In genomic region chr4:87765729-87766128, GRCm38 (mm10) we compare ENCODE assay signal across 25 mouse cellular contexts.
DNase-seq lines count a peak whose midpoint lies in the region; ATAC-seq and TF ChIP-seq lines count a peak whose summit lies in the region.
"Had no signal": no experiment of that assay in that cellular context is flagged by ENCODE, and none has a peak within 500 bp of the region (broad histone marks: within the 10 kb centered on the region; RNA-seq: fewer than 3 reads in every experiment).

No protein-coding gene starts in this region.

- peak; percentile 58 for ATAC-seq in heart, postnatal 0 days (ENCODE audit: insufficient read depth, low read depth)
- ATAC-seq in lung, postnatal 0 days: no peak
- ATAC-seq: activated CD4-positive, CD25-positive, alpha-beta regulatory T cell, adult 4 months; forebrain, embryonic 13.5 days; liver, postnatal 0 days; midbrain, embryonic 13.5 days had no signal

- H3K36me3 ChIP-seq in heart, postnatal 0 days (replicated peaks; ENCODE audit: control insufficient read depth, insufficient read depth, low read length): no peaks in the 10 kb centered on the region
- H3K36me3 ChIP-seq in lung, postnatal 0 days (ENCODE audit: insufficient read depth, low read length): no peaks in the 10 kb centered on the region
- H3K36me3 ChIP-seq: embryonic facial prominence, embryonic 13.5 days; G1E; hindbrain, embryonic 13.5 days; kidney, embryonic 15.5 days; midbrain, embryonic 13.5 days had no signal

- H3K4me3 ChIP-seq in heart, postnatal 0 days (ENCODE audit: low read depth, low read length): no peak overlapping the region
- H3K4me3 ChIP-seq in lung, postnatal 0 days (ENCODE audit: low read depth, low read length): no peak overlapping the region
- H3K4me3 ChIP-seq: embryonic facial prominence, embryonic 13.5 days; forebrain, embryonic 13.5 days; hindbrain, embryonic 13.5 days; kidney, embryonic 15.5 days; left cerebral cortex, adult 2 months; megakaryocyte, embryonic 14.5 days; midbrain, embryonic 13.5 days had no signal

- H3K4me1 ChIP-seq in heart, postnatal 0 days (ENCODE audit: control insufficient read depth, insufficient read depth): no peaks in the 10 kb centered on the region
- H3K4me1 ChIP-seq in lung, postnatal 0 days (ENCODE audit: insufficient read depth, low read depth, low read length): no peaks in the 10 kb centered on the region
- H3K4me1 ChIP-seq: megakaryocyte, embryonic 14.5 days had no signal

- intact Hi-C loops in heart, postnatal 36 days (cut with DNase I): no loop called here

- peak; percentile 21 for DNase-seq in gastrocnemius, postnatal 25 days
- no peak for DNase-seq in gastrocnemius, postnatal 10 days
- DNase-seq in heart, postnatal 0 days (ENCODE audit: low spot score): peak; percentile 14
- no peak for DNase-seq in heart, postnatal 36 days
- DNase-seq in lung, postnatal 0 days (ENCODE audit: low spot score): peak; percentile 41
- no peak for DNase-seq in lung, postnatal 4 days
- peak; percentile 40 for DNase-seq in skeletal muscle tissue, adult 2 months (ENCODE audit: low read depth, low spot score)
- DNase-seq: adrenal gland, adult 8-10 months; B cell, adult 2 months; cerebellum, adult 2 months; cerebellum, postnatal 25 days; heart, postnatal 10 days; kidney, adult 11 months; liver, postnatal 0 days; spleen, adult 18-20 months had no signal

- no peak for TF ChIP-seq CTCF in heart, postnatal 0 days (IDR thresholded peaks at IDR 0.05; ENCODE audit: low read depth)
- TF ChIP-seq CTCF in lung, postnatal 0 days (IDR thresholded peaks at IDR 0.05): no peak

- no peaks in the 10 kb centered on the region for H3K27me3 ChIP-seq in heart, postnatal 0 days (ENCODE audit: control insufficient read depth, insufficient read depth, low read length)
- no peaks in the 10 kb centered on the region for H3K27me3 ChIP-seq in lung, postnatal 0 days (replicated peaks; ENCODE audit: insufficient read depth, low read length)
- H3K27me3 ChIP-seq: CH12.LX; embryonic facial prominence, embryonic 13.5 days; forebrain, embryonic 13.5 days; hindbrain, embryonic 13.5 days; kidney, embryonic 15.5 days; megakaryocyte, embryonic 14.5 days; midbrain, embryonic 13.5 days had no signal

- no peaks in the 10 kb centered on the region for H3K9me3 ChIP-seq in heart, postnatal 0 days (replicated peaks; ENCODE audit: control insufficient read depth, low read length)
- no peaks in the 10 kb centered on the region for H3K9me3 ChIP-seq in lung, postnatal 0 days (ENCODE audit: low read length)
- H3K9me3 ChIP-seq: embryonic facial prominence, embryonic 13.5 days; forebrain, embryonic 13.5 days; G1E; hindbrain, embryonic 13.5 days; kidney, embryonic 15.5 days; megakaryocyte, embryonic 14.5 days; midbrain, embryonic 13.5 days had no signal

- no peak overlapping the region for H3K4me2 ChIP-seq in heart, postnatal 0 days (ENCODE audit: low read depth, low read length)
- H3K4me2 ChIP-seq in lung, postnatal 0 days (replicated peaks; ENCODE audit: low read depth, low read length): no peak overlapping the region
- H3K4me2 ChIP-seq: embryonic facial prominence, embryonic 13.5 days; forebrain, embryonic 13.5 days; hindbrain, embryonic 13.5 days; kidney, embryonic 15.5 days; midbrain, embryonic 13.5 days had no signal

- H3K9ac ChIP-seq in heart, postnatal 0 days (replicated peaks; ENCODE audit: low read depth, low read length): no peak overlapping the region
- no peak overlapping the region for H3K9ac ChIP-seq in lung, postnatal 0 days (replicated peaks; ENCODE audit: low read depth)
- H3K9ac ChIP-seq: embryonic facial prominence, embryonic 13.5 days; forebrain, embryonic 13.5 days; hindbrain, embryonic 13.5 days; kidney, embryonic 15.5 days; liver, postnatal 0 days; midbrain, embryonic 13.5 days had no signal

- H3K27ac ChIP-seq in heart, postnatal 0 days (ENCODE audit: low read depth): peak overlapping the region; percentile 25; the same call in 1 of the 2 replicates
- H3K27ac ChIP-seq in lung, postnatal 0 days (ENCODE audit: low read length): no peak overlapping the region
- H3K27ac ChIP-seq: embryonic facial prominence, embryonic 13.5 days; forebrain, embryonic 13.5 days; hindbrain, embryonic 13.5 days; kidney, embryonic 15.5 days; left cerebral cortex, adult 2 months; midbrain, embryonic 13.5 days had no signal

- TF ChIP-seq EP300 in heart, postnatal 0 days (IDR thresholded peaks at IDR 0.05; ENCODE audit: low read depth): no peak
- no peak for TF ChIP-seq EP300 in lung, postnatal 0 days (IDR thresholded peaks at IDR 0.05)

- WGBS in heart, postnatal 0 days: 22% methylated on average over 3 of the region's 3 CpGs
- WGBS in lung, postnatal 0 days: 44% methylated on average over 3 of the region's 3 CpGs

Comparison
In these comparisons a context has a peak if more than half of its experiments do, and no peak if none do; other contexts are left out.
1. DNase-seq: peak in gastrocnemius, postnatal 25 days (single experiment), heart, postnatal 0 days (single experiment), lung, postnatal 0 days (single experiment) and skeletal muscle tissue, adult 2 months (single experiment); none in gastrocnemius, postnatal 10 days (single experiment), heart, postnatal 36 days (0 of 2) and lung, postnatal 4 days (0 of 2).